Mouse (Mus musculus) hindlimb bud, embryonic 11.5 days (tissue): ENCODE data around the gene Nsd1.
"Not testable (repeated sequence)": the region's sequence is repeated elsewhere in the genome, so short reads cannot be mapped to it uniquely, and the experiment has no call there.

Source experiments
- DNase-seq: peaks from one replicate; pipeline ENCODE4 v3.0.0-alpha.2; 2012; ENCODE audit warnings: low read depth, low spot score; ENCODE audit errors: extremely low spot score

Nsd1 gene

DNA sequence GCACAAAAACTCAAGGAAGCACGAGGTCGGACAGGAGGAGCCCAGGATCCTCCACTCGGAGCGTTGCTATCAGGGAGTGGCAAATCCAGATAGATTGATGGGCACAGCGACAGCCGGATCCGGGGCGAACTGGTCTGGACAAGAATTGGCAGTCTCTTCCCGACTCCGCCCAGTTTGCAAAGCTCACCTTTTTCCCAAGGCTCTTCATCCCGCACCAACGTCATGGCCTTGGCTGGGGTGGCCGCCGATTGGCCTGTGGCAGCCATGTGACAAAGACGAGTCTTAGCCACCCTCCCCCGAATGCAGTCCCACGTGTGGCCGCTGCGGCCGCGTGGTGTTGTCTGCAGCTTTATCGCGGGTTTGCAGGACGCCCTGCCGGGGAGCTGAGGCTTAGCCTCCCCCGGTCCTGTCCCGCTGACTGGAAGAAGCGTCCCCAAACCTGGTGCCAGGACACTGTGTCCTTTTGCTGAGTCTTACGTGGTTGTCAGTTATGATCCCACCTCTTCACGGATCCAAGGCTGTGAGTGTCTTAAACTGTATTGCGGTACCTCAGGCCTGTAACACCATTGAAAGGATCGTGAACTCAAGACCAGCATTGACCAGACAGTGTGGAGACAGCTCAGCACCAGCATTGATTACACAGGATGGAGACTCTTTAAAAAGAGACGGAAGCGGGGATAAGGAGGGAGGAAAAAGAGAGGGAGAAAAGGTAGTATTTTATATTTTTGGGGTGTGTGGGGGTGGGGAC is 19.3 kb upstream of the Nsd1 start:
- DNase-seq = peak; percentile 87

DNA sequence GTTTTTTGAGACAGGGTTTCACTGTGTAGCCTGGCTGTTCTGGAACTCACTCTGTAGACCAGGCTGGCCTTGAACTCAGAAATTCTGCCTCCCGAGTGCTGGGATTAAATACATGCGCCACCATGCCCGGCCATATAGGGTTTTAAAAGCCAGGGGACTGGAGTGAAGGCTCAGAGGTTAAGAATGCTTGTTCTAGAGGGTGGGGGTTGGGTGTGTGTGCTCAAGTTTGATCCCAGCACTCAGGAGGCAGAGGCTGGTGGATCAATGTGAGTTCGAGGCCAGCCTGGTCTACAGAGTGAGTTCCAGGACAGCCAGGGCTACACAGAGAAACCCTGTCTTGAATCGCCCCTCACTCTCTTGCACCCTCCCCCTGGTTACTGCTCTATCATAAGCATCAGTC is 18.0 kb upstream of the Nsd1 start:
- no peak for DNase-seq

DNA sequence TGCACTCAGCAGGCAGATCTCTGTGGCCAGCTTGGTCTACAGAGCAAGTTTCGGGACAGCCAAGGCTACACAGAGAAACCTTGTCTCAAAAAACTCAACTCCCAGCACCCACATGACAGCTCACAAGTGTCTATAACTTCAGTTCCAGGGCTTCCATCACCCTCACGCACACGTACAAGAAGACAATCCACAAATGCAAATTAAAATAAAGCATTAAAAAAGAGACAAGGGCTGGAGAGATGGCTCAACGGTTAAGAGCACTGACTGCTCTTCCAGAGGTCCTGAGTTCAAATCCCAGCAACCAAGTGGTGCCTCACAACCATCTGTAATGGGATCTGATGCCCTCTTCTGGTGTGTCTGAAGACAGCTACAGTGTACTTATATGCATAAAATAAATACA is 6.8 kb upstream of the Nsd1 start:
- DNase-seq = not testable (repeated sequence)

DNA sequence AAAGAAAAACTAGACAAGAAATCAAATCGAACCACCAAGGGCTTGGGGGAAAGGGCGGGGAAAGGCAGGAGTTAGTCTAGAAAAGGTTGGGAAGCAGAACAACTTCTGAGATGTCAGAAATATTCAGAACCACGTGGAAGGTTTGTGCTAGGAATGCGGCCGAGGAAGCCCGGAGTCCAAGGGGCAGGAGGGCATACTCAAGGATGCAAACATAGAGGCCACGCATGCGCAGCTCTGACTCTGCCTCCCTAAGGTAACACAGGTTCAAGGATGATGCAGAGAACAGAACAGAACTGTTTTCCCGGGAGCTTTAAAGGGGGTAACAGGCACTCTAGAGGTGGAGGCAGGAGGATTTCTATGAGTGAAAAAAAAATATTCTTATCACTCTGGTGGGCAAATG is 5.8 kb upstream of the Nsd1 start:
- DNase-seq = no peak

DNA sequence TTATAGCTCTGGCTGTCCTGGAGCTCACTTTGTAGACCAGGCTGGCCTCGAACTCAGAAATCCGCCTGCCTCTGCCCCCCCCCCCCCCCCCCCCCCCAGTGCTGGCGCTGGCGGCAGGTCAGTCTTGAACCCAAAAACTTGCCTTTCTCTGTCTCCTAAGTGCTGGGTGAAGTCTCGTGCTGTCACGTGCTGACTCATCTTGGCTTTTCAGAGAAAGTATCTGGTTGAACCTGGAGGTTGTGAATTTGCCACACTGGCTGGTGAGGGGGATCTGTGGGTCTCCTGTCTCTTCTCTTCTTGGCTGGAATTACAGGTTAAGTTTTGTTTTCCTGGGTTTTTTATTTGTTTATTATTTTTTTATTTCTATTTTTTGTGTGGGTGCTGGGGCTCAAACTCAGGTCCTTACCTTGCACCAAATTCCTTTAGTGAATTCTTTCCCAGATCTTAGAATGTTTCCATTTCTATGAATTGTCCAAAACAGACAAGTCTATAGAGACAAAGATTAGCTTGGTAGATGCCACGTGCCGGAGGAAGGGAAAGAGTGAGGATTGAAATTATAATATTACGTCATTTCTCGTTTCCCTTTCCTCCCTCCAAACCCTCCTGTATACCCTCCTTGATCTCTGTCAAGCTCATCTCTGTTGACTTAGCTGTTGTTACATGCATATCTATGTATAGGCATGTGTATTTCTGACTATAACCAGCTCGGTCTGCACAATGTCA is 4.8 kb upstream of the Nsd1 start:
- no peak for DNase-seq

DNA sequence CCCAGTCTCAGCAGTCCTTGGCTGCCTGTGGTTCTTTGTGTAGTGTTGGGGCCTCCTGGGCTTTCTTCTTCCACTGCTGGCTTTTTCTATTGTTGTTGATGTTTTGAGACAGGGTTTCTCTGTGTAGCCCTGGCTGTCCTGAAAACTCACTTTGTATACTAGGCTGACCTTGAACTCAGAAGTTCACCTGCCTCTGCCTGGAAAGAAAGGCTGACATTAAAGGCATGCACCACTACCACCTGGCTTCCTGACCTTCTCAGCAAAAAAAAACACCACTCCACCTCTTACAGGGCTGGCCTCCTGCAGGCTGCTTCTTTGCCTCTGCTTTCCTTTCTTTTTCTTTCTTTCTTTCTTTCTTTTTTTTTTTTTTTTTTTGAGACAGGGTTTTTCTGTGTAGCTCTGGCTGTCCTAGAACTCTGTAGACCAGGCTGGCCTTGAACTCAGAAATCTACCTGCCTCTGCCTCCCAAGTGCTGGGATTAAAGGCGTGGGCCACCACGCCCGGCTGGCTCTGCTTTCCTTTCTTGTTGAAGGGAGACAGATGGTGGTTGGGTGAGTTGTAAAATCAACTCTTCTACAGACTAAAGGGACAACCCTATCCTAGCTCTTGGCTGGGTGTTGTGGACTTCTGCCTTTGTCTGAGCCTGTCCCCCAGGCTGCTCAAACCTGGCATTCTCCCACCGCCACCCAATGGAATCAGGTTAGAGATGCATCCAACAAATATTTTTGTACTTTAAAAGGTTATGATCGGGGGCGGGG is 4.0 kb upstream of the Nsd1 start:
- DNase-seq = no peak

DNA sequence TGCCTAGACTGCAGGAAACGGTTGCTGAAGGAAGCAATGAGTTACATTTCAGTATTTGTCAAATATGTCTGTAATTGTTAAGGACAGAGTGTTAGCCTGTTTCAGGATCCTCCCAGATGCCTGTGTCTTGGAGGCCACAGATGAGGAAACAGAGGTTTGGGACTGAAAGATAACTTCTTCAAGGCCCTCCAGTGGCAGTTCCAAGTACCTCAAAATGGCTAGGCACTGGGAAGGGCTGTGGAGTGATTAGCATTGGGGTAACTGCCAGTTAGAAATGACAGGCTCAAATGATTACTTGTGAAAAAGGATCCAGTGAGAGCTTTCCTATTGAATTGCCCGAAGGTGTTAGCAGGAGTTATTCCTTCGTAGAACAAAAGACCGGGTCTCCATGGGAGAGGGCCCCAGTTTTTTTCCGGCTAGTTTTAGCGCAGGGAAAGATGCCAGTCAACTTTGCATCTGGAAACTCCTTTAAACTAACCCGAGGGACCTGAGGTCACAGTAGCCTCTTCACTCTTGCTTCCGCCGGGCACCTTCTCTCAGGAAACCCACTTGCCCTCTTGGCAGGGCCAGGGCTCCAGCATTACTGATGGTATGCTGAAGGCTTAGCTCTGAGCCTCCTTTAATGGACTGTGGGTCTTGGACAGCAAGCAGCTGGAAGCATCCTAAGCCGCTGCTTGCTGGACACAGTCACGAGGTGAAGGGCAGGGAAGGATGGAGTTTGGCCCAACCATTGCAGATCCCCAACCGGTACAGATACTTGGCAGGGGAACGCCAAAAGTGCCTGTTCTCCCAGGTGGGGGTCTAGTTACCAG is 539 bp upstream of the Nsd1 start:
- no peak for DNase-seq

DNA sequence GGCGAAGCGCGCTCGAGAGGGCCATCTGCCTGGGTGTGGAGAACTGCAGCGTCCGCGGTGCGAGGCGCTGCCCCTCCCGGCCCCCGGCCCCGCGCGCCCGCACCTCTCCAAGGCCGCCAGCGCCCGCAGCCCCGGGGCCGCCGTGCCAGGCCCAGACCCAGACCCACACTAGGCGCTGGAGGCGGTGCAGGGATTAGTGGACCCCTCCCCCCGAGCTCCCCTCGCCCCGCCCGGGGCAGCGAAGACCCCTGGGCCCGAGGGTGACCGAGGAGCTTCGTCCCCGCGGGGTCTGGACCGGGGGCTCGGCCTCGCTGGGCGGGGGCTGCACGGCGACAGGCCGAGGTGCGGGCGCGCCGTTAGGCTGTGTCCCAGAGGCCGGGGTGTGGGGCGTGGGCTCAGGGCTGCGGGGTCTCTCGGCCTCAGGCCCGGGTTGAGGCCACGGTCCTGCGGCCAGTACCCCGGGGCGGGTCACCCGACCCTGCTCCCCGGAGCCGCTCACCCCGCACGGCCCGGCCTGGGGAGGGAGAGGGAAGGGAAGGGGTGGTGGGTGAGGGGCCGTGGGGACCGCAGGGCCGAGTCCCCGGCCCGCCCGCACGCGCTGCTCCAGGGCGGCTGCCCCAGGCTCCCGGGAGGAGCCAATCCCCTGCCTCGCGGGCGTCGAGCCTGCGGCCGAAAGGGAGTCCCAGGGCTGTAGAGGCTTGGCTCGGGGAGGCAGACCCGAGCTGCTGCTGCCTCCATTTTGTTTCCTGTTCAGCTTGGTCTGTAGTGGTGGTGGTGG is 800 bp downstream of the Nsd1 start:
- no peak for DNase-seq

DNA sequence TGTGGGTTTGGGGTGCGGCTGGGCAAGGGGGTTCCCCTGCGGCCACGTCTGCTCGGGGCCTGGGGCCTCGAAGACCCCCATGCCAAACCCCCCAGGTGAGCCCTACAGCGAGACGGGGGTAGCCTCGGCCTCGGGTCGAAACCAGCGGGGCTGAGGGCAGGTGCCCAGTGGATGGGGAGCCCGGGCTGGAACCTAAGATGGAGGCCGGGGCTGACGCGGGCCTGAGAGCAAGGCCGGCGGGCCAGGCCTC is 1.3 kb downstream of the Nsd1 start:
- DNase-seq = no peak

DNA sequence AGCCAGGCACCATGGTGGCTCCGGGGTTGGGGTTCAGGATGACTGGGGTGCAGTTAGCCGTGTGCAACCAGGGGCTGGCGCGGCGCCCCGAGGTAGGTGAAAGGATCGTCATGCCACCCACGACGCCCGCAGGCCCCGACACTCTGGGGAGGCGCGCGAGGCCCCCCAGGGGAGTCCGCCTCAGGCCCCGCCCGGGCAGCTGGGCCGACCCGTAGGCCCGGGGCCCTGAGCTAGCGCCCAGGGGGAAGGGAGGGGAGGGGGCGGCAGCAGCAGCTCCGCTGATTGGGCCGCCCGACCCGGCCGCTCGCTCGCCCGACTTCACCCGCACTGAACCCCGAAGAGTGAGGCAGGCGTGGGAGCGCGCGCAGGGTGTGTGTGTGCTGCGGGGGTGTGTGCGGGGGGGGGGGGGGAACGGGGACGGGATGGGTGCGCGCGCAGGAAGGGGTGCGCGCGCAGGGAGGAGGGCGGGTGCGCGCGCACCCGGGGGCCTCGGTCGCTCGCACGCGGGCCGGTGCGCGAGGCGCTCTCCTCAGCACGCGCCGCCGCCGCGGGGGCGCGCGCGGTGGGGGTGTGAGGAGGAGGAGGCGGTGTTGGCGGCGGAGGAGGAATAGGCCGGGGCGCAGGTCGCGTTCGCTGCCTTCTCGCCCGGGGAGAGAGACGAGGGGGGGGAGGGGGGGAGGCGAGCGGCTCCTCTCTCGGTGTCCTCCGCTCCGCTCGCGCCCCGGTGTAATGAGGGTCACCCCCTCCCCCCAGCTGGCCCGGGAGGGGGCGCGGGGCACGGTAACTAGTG is 1.8 kb downstream of the Nsd1 start:
- peak; percentile 63 for DNase-seq

DNA sequence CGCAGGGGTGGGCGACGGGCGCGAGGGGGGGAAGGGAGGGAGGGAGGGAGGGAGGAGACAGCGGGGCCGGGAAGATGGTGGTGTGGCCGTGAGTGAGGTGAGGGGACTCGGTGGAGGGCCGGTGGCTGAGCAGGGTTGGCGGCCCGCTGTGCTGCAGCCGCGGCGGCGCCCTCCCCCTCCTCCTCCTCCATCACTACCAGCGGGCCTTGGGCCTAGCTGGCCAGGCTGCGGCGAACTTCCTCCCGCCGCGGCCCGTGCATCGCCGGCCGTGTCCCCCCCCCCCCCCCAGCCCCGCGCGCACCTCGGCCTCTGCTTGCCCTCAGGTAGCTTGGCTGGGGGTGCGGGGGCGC is 2.4 kb downstream of the Nsd1 start:
- DNase-seq = no peak

DNA sequence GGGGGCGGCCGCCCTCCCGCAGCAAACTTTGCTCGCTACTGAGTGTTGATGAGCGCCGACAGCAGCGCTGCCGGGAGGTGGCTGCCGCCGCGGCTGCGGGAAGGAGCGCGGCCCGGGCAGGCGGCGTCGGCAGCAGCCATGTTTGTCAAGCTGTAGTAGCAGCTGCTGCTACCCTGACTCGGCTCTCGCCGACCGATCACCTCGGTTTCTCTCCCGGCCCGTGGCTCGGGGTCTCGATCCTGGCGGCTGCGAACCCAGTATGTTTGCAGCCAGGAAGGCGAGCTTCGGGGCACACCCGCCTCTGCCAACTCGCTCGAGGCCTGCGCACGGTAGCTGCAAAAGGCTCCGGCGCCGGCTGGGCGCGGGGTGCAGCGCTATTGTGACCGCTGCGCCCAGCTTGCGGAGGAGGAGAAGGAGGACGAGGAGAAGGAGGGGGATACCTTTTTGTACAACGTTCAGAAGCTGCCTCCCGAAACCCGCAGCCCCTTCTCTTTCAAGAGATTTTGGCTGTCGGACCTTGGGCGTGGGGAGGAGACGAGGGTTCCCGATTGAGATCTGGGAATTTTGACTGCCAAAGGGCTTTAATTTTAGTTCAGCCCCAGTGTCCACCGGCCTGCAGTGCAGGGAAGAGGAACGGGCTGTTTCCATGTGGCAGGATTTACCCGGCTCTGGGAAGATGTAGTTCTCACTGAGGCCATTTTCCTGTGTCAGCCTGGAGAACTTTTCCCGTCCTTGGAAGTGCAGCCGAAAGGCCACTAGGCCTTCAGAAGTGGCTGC is 3.0 kb downstream of the Nsd1 start:
- DNase-seq = no peak

DNA sequence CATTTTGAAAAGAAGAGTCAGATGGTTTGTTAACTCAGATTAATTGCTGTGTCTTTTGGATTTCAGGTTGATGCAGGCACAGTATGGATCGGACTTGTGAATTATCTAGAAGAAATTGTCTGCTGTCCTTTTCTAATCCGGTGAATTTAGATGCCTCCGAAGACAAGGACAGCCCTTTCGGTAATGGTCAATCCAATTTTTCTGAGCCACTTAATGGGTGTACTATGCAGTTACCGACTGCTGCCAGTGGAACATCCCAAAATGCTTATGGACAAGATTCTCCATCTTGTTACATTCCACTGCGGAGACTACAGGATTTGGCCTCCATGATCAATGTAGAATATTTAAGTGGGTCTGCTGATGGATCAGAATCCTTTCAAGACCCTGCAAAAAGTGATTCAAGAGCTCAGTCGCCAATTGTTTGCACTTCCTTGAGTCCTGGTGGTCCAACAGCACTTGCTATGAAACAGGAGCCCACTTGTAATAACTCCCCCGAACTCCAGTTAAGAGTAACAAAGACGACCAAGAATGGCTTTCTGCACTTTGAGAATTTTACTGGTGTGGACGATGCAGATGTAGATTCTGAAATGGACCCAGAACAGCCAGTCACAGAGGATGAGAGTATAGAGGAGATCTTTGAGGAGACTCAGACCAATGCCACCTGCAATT is 3.7 kb downstream of the Nsd1 start:
- no peak for DNase-seq

DNA sequence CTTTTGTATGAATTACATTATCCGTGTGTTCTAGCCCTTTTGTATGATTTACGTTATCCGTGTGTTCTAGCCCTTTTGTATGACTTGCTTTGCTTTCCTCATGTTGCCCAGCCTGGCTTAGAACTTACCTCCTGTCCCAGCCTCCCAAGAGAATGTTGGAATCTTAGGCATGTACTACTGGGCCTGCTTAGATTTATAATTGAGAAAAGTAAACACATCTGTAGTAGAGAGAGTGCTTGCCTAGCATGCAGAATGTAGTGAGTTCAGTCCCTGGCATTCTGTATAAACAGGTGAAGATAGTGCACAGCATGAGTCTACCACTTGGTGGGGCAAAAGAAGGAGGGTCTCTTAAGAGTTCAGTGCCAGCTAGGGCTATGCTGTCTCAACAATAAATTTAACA is 14.8 kb downstream of the Nsd1 start:
- DNase-seq = no peak

DNA sequence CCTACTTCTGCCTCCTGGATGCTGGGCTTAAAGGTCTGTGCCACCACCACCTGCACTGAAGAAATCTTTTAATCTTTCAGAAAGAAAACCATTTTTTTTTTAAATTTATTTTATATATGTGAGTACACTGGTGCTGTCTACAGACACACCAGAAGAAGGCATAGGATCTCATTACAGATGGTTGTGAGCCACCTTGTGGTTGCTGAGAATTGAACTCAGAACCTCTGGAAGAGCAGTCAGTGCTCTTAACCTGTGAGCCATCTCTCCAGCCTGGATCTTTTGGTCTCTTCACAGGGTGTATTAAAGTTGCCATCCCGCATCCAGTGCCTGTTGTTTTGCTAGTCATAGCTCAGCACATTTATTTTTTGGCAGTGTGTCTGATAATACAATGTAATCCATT is 21.1 kb downstream of the Nsd1 start:
- DNase-seq = no peak

DNA sequence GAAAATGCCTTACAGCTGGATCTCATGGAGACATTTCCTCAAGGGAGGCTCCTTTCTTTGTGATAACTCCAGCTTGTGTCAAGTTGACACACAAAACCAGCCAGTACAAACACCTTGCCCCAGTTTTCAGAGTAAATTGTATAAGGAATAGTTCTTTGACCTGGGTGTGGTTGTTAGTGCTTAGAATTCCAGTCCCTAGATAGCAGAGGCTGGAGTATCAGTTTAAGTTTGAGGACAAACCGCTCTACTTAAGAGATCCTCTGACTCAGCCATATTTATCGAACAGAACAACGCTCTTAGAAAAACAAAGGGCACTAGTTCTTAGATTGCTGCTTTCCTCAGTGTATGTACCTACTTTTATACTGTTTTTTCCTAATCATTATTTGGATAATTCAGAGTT is 33.6 kb downstream of the Nsd1 start:
- no peak for DNase-seq

DNA sequence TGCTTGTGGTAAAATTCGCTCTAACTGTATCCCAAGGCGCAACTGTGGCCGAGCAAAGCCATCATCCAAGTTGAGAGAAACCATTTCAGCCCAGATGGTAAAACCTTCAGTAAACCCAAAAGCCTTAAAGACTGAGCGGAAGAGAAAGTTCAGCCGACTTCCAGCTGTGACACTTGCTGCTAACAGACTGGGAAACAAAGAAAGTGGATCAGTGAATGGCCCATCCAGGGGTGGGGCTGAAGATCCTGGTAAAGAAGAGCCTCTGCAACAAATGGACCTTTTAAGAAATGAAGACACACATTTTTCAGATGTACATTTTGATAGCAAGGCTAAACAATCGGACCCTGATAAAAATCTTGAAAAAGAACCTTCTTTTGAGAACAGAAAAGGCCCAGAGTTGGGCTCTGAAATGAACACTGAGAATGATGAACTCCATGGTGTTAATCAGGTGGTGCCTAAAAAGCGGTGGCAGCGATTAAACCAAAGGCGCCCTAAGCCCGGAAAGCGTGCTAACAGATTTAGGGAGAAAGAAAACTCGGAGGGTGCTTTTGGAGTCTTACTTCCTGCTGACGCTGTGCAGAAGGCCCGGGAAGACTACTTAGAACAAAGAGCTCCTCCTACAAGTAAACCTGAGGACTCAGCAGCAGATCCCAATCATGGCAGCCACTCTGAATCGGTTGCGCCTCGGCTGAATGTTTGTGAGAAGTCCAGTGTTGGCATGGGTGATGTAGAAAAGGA is 37.9 kb downstream of the Nsd1 start:
- no peak for DNase-seq

DNA sequence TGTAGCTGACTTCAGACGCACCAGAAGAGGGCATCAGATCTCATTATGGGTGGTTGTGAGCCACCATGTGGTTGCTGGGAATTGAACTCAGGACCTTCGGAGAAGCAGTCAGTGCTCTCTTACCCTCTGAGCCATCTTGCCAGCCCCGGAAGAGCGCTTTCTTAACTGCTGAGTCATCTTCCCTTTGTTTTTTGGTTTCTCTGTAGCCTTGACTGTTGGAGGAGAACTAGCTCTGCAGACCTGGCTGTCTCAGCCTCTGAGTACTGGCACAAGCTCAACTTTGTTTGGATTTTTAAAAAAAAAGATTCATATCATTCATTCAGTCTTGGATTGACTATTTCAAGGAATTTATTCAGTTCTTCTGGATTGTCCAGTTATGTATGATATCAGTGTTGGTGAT is 39.7 kb downstream of the Nsd1 start:
- no peak for DNase-seq
